Mouse (Mus musculus) cerebellum, postnatal 36 days (tissue): Measurements from ENCODE around the gene 1700001C19Rik.

Source experiments
- DNase-seq, 2 experiments: peaks; one replicate each; pipeline ENCODE4 v3.0.0; 2021 to 2022; ENCODE audit warnings: mixed read lengths in 2 of 2

The 1700001C19Rik gene

GRCm38 (mm10) chr17:47461688-47462087 lies 24.5 kb upstream of the 1700001C19Rik start:
- DNase-seq = no peak

DNA sequence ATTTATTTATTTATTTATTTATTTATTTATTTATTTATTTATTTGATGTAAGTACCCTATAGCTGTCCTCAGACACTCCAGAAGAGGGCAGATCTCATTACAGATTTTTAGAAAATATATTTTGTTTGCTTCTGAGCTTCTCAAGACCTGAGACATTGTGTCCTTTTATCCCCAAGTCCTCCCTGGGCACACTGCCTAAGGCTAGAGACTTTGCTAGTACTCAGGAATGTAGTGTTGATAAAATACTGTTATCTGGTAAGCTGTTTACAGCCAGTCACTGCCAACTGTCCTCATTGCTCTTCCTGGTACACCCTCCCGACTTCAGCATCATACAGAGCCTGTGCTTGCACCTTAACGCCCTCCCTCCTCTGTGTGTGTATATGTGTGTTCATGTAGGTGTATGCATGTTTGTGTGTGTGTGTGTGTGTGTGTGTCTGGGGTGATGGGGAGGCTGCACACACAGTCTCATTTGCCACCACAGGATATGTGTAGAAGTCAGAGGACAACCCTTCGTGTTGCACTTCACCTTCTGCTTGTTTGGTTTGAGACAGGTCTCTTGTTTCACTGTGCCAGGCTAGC lies 22.3 kb upstream of the 1700001C19Rik start:
- no peak for DNase-seq

GRCm38 (mm10) chr17:47458936-47459335 lies 21.8 kb upstream of the 1700001C19Rik start:
- DNase-seq = no peak

DNA sequence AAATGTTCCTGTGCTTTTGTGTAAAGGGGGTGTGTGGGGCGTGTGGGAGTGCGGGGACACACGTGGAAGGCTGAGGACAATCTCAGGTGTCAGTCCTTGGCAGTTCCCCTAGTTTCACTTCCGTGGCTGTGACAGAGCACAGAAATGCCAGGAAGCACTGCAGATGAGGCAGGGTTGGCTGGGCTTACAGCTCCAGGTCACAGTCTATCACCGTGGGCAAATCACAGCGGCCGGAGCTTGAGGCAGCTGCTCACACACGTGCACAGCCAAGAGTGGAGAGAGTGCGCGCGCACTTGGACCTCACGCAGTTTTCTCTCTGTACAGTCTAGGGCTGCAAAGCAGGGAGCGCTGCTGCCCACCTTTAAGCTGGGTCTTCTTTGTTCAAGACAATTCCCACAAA lies 21.1 kb upstream of the 1700001C19Rik start:
- DNase-seq = no peak

DNA sequence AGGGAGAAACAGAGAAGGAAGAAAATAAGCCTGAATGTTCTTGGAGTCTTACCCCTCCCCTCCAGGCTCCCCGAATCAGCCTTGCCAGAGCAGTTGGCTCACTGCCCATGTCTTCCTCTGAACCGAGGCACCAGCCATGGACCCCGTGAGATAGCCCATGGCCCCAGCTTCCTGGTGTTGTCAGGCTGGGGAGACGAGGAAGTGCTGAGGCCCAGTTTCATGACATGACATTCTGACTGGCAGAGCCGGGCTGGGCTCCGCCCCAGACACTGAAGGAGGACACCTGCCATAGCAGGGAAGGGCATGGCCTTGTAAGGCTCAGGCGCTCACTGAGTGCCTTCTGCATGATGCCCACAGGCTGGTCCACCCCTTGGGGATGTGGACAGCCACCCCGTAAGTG lies 17.5 kb upstream of the 1700001C19Rik start:
- no peak for DNase-seq

- DNase-seq = no peak
Measured at GRCm38 (mm10) chr17:47452886-47453285, 15.7 kb upstream of the 1700001C19Rik start.

- DNase-seq = no peak
Measured at GRCm38 (mm10) chr17:47450880-47451565, 13.8 kb upstream of the 1700001C19Rik start.

DNA sequence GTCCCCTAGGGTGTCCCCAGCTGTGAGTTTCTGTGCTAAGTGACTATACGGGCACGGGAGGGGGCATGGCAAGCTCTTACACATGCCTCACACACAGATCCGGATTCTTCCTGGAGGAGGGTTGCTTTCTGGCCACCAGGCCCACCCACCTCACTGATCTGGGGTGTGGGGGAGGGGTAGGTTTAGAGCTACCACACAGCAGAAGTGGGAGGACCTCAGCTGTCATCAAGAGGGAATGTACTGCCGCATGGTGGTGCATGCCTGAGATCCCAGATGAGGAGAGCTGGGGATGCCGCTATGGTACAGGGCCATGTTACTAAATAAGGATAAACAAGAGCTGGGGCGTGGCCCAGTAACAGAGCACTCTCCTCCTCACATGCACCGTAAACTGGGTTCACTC lies 13.1 kb upstream of the 1700001C19Rik start:
- no peak for DNase-seq

GRCm38 (mm10) chr17:47449432-47449831 lies 12.3 kb upstream of the 1700001C19Rik start:
- no peak for DNase-seq

DNA sequence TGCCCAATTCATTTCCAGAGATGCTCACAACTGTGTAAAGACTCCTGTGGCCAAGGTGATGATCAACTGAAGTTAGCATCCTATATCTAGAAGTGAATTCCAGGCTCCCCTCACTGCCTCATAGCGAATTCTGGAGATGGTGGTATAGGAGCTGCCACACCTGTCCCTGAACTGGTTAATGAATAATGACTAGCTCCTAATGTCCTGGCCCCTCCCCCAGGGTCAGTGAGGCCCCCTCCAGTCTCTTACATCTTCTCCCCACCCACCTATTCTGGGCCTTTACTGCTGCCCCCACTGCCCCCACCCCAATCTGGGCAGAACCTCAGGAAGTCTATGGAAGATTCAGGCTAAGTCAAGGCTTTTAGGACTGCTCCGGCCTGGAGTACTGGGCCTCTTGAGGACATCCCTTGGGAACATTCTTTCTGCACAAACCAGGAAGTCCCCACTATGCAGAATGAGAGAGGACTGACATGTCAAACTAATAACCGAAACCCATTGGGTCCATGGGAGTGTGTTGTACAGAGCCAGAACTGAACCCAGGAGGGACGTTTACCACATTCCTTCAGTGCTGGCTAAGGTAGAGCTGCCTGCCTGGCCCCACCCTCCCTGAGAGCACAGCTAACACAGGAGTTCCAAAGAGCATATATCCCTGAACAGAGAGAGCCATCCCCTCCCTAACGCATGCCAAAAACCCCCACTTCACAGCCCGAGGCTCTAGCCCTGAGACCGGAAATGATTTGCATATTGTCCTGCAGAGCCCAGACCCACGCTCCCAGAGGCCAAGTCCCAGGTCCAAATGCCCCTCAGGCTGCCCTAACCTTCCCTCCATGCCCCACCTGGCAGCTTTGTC lies 11.6 kb upstream of the 1700001C19Rik start:
- DNase-seq = no peak

- no peak for DNase-seq
Measured at GRCm38 (mm10) chr17:47446561-47446960, 9.4 kb upstream of the 1700001C19Rik start.

- DNase-seq = no peak
Measured at GRCm38 (mm10) chr17:47446025-47446424, 8.8 kb upstream of the 1700001C19Rik start.

- DNase-seq = no peak
Measured at GRCm38 (mm10) chr17:47445518-47445917, 8.3 kb upstream of the 1700001C19Rik start.

DNA sequence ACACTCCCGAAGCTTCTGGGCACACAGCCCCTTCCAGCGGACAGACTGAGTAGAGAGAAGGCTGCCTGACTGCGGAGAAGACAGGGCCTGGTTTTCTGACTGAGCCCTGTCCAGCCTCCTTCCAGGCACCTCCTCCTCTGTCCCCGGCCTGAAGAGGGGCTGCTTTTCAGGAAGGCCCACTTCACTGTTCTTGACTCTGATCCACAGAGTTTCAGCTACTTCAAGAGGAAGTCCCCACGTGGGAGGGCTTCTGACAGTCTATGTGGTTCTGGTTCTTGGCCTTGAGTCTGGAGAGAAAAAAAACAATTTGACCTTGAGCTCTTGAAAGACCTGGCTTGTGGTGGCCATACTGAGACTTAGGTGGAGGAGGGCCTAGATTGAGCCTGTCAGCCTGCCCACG lies 6.9 kb upstream of the 1700001C19Rik start:
- DNase-seq = no peak

DNA sequence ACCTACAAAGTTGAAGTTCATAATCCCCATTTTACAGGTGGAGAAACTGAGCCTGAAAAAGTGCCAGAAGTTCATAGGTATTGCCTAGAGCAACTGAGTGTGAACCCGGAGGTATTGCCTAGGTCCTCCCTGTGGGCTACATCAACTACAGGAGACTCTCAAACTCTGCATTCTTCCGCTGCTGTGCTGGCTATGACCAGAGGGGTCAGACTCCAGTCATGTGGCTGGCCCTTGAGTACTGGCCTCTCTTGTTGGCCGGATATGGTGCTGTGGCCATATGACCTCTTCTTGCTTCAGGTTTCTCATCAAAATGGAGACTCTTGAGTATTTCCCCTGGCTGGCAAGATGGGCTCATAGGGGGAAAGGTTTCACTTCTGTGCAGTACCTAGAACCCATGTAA lies 5.1 kb upstream of the 1700001C19Rik start:
- DNase-seq = no peak

GRCm38 (mm10) chr17:47441296-47442051 lies 4.3 kb upstream of the 1700001C19Rik start:
- DNase-seq = no peak

DNA sequence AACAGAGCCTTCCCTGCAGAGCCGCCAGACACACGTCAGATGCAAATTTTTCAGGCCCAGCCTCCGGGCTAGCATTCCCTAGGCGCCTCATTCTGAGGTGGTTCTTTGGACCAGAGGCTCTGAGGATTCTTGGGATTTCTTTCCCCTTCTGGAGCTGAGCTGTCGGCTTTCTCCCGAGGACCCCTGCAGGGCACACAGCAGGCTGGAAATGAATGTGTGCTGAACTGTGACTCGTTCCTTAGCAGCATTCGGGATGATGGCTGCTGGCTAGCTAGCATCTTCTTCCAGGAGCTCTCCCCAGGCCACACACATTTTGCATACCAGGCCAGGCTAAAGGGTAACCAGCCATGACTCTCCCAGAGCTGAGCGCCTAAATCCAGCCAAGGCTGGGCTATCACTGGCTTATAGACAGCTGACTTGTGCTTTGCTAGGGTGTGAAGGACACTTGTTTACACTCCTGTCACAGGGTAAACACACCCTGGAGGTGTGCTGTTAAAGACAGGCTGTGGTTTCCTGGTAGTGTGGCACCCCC lies 3.2 kb upstream of the 1700001C19Rik start:
- no peak for DNase-seq

- DNase-seq = no peak
Measured at GRCm38 (mm10) chr17:47439396-47440028, 2.3 kb upstream of the 1700001C19Rik start.

GRCm38 (mm10) chr17:47438611-47439010 lies 1.4 kb upstream of the 1700001C19Rik start:
- DNase-seq = no peak

- DNase-seq = no peak
Measured at GRCm38 (mm10) chr17:47436156-47436906, 845 bp downstream of the 1700001C19Rik start, which contains the start of gene AI661453. Gene AI661453 (plus strand): TSS chr17:47436615.

DNA sequence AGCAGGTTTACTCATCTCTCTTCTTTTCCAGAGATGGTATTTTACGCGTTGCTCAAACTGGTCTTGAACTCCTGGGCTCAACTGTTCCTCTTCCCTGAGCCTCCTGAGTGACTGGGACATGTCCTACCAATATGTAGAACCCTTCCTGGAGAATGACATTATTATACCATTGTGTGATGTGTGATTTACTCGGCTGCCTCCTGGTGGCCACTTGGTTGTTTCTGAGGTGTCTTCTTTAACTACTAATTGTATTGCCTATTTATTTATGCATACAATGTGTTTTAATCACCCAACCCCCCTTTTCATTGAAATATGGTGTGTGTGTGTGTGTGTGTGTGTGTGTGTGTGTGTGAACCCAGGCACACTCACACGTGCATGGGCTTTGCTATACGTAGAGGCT lies 6.4 kb downstream of the 1700001C19Rik start:
- DNase-seq = no peak
